Mouse (Mus musculus) cerebellum, adult 2 months (tissue): ENCODE data around the gene Plcb1. TPM values are rescaled to one million over a fixed set of nuclear protein-coding genes. Genes with fewer than 3 reads are reported as not detected.

Experiments
- DNase-seq, 2 experiments: peaks; one replicate each; pipeline ENCODE4 v3.0.0; 2021
- H3K27ac ChIP-seq: fragments of 200-500 bp; 2 replicates; pipeline ENCODE4 v1.5.1; 2012; ENCODE audit warnings: low read length, control low read depth, inconsistent platforms; ENCODE audit not compliant: insufficient read depth
- H3K27me3 ChIP-seq: fragments of 200-500 bp; 2 replicates; pipeline ENCODE4 v1.6.1; 2012; ENCODE audit warnings: inconsistent platforms, mild to moderate bottlenecking, low read length, moderate library complexity; ENCODE audit not compliant: control insufficient read depth, insufficient read depth
- H3K4me1 ChIP-seq: fragments of 200-500 bp; 2 replicates; pipeline ENCODE4 v1.6.1; 2011; ENCODE audit warnings: low read length; ENCODE audit not compliant: control insufficient read depth, insufficient read depth
- H3K4me3 ChIP-seq: fragments of 200-500 bp; replicated peaks from 2 replicates; pipeline ENCODE3; 2011; ENCODE audit warnings: mild to moderate bottlenecking, low read depth, low read length, control low read depth; ENCODE audit not compliant: insufficient read depth
- CTCF ChIP-seq: fragments of 200-500 bp; IDR thresholded peaks from 2 replicates; pipeline ENCODE4 v1.5.1; 2011; ENCODE audit warnings: low read depth, mild to moderate bottlenecking, control low read depth, low read length, moderate library complexity, borderline replicate concordance; ENCODE audit not compliant: insufficient read depth
- POLR2A ChIP-seq: fragments of 200-500 bp; IDR thresholded peaks from 2 replicates; pipeline ENCODE4 v1.6.1; 2011; ENCODE audit warnings: low read length, control low read depth, borderline replicate concordance; ENCODE audit not compliant: insufficient read depth
- WGBS: fragments of 180-500 bp; shearing (Covaris S2); methylation state at CpG from one replicate; pipeline ENCODE4 v1.1.7; 2018; 5-methylcytosine and 5-hydroxymethylcytosine counted together
- polyA plus RNA-seq: library from polyadenylated mRNA; depleted of rRNA; stranded (reverse); fragments of >200 nt; gene quantifications from 2 replicates; pipeline ENCODE4 v1.2.3, GENCODE M21; 2012

The Plcb1 gene
- polyA plus RNA-seq, 1 experiment = 18.5 TPM

- TF ChIP-seq POLR2A (no peak), CTCF (no peak)
- 58% methylated on average over 12 of the region's 12 CpGs for WGBS
- H3K4me3 ChIP-seq = peak overlapping the region; percentile 49
- DNase-seq = peak in 1 of 2 experiments; percentile 11
- H3K4me1 ChIP-seq = no peaks in the 10 kb centered on the region
- no peak overlapping the region for H3K27ac ChIP-seq
- H3K27me3 ChIP-seq = no peaks in the 10 kb centered on the region
Observed at GRCm38 (mm10) chr2:134787336-134788095, 1.6 kb downstream of the Plcb1 start.

- Histone ChIP-seq H3K27me3 (no peaks in the 10 kb centered on the region), H3K4me1 (no peaks in the 10 kb centered on the region), H3K27ac (no peak overlapping the region), H3K4me3 (no peak overlapping the region)
- 97% methylated on average over 7 of the region's 7 CpGs for WGBS
- TF ChIP-seq POLR2A (no peak), CTCF (no peak)
- DNase-seq = no peak
Observed at GRCm38 (mm10) chr2:134792926-134793325, 7.1 kb downstream of the Plcb1 start.

GRCm38 (mm10) chr2:134800226-134800625 lies 14.4 kb downstream of the Plcb1 start:
- no peak for TF ChIP-seq POLR2A
- TF ChIP-seq CTCF = no peak
- Histone ChIP-seq H3K4me3 (no peak overlapping the region), H3K4me1 (no peaks in the 10 kb centered on the region), H3K27me3 (no peaks in the 10 kb centered on the region), H3K27ac (no peak overlapping the region)
- WGBS = 38% methylated on average over 1 of the region's 1 CpGs
- DNase-seq = no peak

- H3K4me1 ChIP-seq = no peaks in the 10 kb centered on the region
Observed at GRCm38 (mm10) chr2:134816383-134816782, 30.5 kb downstream of the Plcb1 start.

GRCm38 (mm10) chr2:134817058-134817840 lies 31.4 kb downstream of the Plcb1 start:
- no peak for DNase-seq
- no peaks in the 10 kb centered on the region for H3K4me1 ChIP-seq
- TF ChIP-seq POLR2A (no peak), CTCF (no peak)
- H3K4me3 ChIP-seq = no peak overlapping the region
- H3K27me3 ChIP-seq = no peaks in the 10 kb centered on the region
- 87% methylated on average over 7 of the region's 7 CpGs for WGBS
- H3K27ac ChIP-seq = no peak overlapping the region

More at GRCm38 (mm10) chr2:134816383-134816782, 30.5 kb downstream of the Plcb1 start:
- TF ChIP-seq POLR2A (no peak), CTCF (no peak)
- 46% methylated on average over 11 of the region's 11 CpGs for WGBS
- H3K27me3 ChIP-seq = no peaks in the 10 kb centered on the region
- no peak overlapping the region for H3K4me3 ChIP-seq
- peak; percentile 31 to 44 for DNase-seq
- H3K27ac ChIP-seq = no peak overlapping the region

GRCm38 (mm10) chr2:134821176-134821575 lies 35.3 kb downstream of the Plcb1 start:
- no peak for DNase-seq
- Histone ChIP-seq H3K27me3 (no peaks in the 10 kb centered on the region), H3K4me3 (no peak overlapping the region), H3K27ac (no peak overlapping the region), H3K4me1 (no peaks in the 10 kb centered on the region)
- WGBS = 89% methylated on average over 6 of the region's 6 CpGs
- no peak for TF ChIP-seq CTCF
- TF ChIP-seq POLR2A = no peak

- Histone ChIP-seq H3K4me1 (no peaks in the 10 kb centered on the region; the same call in 1 of the 2 replicates), H3K4me3 (no peak overlapping the region), H3K27me3 (no peaks in the 10 kb centered on the region), H3K27ac (no peak overlapping the region)
- no peak for DNase-seq
- TF ChIP-seq CTCF (no peak), POLR2A (no peak)
- 75% methylated on average over 7 of the region's 7 CpGs for WGBS
Observed at GRCm38 (mm10) chr2:134825645-134826044, 39.8 kb downstream of the Plcb1 start.
